Mouse (Mus musculus) heart, postnatal 4 days (tissue): ENCODE results near the gene Prr19. TPM values are rescaled to one million over a fixed set of nuclear protein-coding genes. Genes with fewer than 3 reads are reported as not detected.
"Not testable (repeated sequence)": the region's sequence is repeated elsewhere in the genome, so short reads cannot be mapped to it uniquely, and the experiment has no call there.

Experiments used
- DNase-seq: peaks from one replicate; pipeline ENCODE4 v3.0.0; 2021
- total RNA-seq, 2 experiments: library from RNA; stranded (reverse); gene quantifications; 2 replicates each; pipeline ENCODE4 v1.2.3; 2021

Prr19 gene
- not detected for total RNA-seq

DNA sequence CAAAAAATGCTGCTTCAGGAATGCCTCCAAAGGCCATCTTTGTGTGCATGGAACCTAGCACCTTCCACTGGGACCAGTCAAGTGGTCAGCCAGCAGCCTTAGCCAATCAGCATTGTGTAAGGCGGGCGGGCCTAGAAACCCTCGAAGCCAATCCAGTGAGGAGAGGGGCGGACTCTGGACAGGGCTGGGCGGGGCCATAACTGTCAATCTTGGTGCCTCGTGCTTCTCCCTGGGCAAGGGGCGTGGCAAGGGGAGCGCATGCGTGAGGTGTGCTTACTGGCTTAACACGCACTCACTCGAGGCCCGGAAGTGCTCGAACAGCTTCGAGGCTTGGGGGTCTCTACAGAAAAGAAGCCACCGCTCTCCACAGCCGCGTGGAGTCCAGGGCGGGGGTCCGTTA is at the start of gene Prr19:
Gene Prr19, plus strand, starts transcription at position 349 of the 400 bp plus-strand sequence.
- no peak for DNase-seq

DNA sequence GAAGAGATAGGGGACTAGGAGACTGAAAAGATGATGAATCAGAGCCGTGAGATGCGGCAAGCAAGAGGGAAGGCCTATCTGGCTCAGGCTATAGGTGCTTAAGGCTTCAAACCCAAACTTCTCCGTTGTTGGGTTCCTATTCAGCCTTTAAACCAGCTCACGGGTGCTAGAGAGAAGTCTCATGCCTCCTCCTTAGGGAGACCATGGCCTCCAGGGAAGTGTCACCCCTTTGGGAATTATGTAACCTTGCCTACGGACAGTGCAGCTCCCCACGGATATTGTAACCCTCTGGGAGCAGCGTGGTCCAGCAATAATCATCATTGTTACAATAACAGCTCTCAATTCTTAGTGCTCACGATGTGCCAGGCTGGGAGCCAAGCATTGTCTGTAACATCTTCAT is 49.4 kb upstream of the Prr19 start:
- peak; percentile 26 for DNase-seq

DNA sequence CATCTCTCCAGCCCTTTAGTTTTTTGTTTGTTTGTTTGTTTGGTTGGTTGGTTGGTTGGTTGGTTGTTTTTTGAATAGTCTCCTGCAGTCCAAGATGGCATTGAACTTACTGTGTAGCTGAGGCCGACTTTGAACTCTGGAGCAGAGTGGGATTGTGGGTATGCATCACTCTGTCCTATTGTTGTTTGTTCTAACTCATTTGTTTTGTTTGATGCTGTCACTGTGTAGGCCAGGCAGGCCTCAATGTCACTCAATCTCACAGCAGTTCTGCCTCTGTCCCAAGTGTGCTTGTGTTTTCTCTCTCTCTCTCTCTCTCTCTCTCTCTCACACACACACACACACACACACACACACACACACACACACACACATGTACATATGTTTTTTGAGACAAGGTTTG is 39.3 kb upstream of the Prr19 start:
- DNase-seq = no peak

DNA sequence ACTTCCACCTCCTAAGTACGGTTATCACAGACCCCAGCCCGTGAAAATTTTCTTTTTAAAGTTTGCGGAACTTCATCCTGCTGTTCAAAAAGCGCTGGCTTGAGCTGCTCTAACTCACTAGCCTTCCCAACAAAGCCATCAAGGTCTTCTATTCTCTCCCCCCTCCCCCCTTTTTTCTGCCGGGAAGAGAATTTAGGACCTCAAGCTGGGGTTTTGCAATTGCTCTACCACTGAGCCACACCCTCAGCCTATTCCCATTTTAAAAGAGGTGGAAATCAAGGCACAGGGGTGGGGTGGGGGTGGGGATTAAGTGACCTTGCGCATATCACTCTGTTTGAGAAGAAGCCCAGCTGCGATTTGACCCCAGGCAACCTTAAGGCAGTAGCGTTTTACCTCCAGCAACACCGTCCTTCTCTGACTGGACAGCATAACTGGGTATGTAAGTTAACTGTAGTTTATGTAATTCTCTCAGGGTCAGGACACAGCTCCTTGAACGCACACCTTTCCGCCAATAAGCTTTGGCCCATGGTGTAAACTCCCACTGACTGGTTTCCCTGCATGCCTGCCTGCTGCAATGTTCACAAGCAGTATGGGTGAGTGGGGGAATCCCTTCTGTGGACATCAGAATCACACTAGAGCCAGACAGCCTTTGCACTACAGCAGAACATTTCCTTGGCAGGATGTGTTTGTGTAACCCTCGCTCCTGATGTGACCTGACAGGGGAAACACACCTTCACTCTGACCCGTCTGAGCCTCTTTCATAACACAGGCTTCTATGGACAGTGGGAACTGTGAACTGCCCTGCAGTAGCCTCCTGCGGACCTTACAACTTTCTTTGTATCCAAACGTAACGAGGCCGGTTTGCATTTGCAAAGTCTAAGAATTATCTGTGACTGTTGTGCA is 37.0 kb upstream of the Prr19 start:
- no peak for DNase-seq

DNA sequence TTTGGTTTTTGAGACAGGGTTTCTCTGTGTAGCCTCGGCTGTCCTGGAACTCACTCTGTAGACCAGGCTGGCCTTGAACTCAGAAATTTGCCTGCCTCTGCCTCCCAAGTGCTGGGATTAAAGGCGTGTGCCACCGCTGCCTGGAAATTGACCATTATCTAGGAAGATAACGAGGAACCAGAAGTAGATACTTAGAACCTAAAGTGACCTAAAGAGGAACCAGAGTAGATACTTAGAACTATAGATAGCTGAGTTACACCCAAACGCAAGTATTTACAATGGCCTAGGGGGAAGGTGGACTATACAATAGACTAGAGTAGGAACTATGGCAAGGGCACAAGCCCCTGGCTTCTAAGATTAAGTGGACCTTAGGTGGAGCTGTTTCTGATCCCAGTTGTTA is 35.5 kb upstream of the Prr19 start:
- DNase-seq = not testable (repeated sequence)

DNA sequence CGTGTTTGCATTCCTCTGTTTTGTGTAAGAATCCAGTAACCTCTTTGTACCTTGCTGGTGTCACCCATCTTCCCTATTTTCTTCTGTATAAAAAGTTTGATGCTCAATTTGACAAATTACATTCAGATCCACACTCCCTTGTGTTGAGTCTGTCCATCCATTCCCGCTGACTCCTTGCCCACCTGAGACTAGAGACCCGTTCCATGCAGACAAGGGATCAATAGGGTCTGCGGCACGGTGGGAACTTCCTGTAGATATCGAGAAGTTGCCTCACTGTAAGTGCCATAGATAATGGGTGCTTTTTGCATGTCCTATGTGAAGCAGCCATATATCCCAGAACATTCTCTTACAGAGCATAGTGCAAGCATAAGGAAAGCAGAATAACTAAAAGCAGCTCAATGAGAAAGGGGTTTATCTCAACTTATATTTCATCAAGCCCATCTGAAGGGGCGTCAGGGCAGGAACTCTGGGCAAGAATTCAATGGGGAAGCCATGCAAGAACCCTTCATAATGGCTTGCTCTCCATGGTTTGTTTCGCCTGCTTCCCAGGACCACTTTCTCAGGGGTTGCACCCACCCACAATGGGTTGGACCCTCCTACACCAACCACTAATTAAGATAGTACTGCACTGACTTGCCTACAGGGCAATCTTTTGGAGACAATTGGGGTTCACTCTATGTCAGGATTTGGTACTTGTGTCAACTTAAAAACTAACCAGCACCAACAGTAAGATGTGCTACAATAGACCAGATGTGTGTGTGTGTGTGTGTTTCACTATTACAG is 34.8 kb upstream of the Prr19 start:
- DNase-seq = no peak

DNA sequence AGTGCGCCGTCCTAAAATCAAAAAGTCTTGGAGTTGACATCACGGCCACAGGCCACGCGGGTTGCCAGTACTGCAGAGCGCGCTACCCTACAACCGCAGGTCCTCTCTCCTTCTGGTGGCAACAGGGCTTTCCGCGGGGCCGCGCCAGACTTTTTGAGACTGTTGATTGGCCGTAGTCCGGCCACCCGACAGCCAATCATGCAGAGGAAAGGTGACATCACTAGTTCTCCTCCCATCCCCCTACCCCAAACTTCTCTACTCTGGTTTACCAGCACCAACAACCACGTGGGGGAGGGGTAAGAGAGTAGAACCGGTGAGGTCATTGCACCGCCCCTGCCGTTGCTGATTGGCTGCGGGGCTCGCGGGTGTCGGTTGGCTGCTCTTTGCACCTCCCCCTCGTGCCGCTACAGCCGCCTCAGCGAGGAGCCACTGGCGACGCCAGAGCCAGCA is 33.9 kb upstream of the Prr19 start, which contains the start of gene Cic:
Gene Cic, plus strand, starts transcription at position 404 of the 450 bp plus-strand sequence.
- DNase-seq = peak; percentile 98

DNA sequence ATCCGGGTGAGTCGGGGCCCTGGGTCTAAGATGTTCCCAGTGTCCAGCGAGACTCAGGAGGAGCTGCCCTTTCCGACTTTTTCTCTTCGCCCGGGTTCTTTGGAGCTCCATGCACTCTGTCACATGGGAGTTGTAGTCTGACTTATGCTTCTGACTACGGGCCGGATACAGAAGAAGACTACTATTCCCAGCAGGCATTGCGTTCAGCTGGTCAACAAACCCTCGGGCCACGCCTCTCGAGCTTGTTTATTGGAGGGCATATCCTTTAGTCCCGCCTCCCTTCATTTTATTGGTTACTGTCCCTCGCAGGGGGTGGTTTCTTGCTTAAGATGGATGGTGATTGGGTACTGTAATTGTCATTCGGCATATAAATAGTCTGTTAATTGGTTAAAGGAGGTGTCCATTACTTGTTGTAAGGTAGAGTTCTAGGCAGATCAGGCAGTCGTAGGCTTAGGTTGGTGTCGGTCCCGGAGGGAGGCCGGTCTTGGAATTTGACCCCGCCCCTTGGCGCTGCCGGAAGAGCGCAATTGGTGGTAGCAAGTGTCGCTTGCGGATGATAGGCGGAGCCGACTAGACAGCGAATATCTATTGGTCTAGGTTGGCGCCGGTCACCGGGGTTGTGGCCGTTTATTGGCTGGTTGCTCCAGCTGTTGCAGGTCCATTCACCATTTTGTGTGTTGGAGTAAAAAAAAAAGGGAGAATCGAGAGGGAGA is 33.3 kb upstream of the Prr19 start:
- DNase-seq = peak; percentile 99

DNA sequence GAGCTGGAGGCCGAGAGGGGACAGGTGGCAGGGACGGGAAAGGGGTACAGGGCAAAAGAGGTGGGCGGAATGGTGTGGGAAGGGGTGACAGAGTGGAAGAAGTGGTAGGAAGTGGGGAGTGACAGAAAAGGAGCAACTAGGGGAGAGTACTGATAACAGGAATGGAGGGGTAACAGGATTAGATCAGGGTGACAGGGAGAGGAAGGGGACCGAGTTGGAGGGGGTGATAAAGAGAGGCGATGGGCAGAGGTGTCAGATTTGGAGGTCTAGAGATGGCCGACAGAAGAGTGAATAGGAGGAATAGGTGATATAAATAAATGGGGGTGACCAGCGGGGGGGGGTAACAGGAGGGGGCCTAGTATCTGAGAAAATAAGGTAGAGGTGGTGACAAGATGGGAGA is 32.6 kb upstream of the Prr19 start:
- no peak for DNase-seq

DNA sequence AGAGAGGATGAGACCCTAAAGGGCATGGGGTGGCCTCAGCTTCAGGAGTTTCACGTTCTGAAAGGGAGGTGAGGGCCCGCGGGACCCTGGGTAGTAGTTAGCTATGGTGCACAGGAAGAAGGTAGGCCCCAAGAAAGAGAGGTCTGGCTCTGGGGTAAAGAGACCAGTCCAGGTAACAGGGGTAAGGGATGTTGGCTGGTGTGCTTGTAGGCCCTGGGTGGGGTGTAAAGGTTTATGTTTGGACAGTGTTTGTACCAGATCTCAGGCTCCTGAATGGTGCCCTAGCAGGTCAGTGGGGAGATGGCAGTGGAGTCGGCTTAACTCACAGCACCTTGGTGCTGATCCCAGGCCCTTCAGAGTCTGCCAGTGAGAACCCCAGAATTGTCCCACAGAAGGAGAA is 32.2 kb upstream of the Prr19 start:
- peak; percentile 13 for DNase-seq

DNA sequence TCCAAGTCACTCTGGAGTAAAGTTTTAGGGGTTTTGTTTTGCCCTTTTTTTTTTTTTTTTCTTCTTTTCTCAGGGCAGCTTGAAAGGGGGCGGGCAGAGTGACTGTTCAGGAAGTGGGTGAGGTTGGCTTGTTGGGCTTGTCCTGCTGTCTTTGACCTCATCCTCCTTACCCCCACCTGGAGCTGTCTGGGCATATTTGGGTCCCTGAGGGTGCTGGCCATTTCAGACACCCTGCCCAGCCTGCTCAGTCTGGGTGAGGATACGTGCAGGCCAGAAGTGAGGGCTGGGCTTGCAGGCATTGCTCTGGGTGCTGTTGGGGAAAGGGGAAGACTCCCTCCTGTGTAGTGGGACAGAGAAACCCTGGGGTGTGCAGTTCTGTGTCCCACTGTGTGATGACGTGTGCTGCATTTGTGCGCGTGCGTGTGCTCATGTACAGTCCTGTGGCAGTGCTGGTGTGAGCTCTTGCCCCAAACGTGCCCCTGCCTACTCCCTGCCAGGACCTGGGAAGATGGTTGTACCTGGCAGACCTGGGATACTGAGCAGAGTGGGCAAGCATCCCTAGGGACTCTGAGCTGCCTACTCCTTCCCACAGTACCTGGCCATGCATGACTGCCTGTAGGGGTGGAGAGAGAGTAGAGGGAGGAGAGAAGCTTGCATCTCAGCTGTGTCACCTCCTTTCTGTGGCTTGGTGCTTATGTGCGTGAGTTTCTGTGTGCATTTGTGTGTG is 31.5 kb upstream of the Prr19 start:
- DNase-seq = peak; percentile 6

DNA sequence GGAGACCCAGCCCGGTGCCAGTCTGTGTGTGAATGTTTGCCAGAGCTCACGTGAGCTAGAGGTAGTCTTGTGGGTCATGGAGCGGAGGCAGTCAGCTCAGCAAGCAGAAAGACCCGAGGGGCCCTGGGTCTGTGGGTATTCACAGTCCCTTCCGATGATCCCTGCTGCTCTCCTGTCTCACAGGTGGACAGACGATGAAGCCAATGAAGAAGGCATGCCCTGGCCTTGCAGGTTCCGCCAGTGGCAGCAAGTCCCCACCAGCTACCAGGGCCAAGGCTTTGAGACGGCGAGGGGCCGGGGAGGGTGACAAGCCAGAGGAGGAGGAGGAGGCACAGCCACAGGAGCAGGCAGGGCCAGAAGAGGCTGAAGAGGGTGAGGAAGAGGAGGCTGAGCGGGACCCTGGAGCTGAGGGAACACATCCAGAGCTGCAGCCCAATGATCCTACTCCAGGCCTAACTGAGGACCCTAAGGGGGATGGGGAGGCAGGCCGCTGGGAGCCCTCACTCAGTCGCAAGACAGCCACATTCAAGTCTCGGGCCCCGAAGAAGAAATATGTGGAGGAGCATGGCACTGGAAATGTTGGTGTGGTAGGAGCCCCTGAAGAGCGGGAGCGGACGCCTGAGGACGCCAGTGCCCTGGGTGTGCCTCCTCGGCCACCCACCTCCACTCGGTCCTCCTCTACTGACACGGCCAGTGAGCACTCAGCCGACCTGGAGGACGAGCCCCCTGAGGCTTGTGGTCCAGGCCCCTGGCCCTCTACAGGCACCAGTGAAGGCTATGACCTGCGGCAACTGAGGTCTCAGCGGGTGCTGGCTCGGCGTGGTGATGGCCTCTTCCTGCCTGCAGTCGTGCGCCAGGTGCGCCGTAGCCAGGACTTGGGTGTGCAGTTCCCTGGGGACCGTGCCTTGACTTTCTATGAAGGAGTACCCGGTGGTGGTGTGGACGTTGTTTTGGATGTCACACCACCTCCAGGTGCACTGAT is 30.3 kb upstream of the Prr19 start:
- no peak for DNase-seq

DNA sequence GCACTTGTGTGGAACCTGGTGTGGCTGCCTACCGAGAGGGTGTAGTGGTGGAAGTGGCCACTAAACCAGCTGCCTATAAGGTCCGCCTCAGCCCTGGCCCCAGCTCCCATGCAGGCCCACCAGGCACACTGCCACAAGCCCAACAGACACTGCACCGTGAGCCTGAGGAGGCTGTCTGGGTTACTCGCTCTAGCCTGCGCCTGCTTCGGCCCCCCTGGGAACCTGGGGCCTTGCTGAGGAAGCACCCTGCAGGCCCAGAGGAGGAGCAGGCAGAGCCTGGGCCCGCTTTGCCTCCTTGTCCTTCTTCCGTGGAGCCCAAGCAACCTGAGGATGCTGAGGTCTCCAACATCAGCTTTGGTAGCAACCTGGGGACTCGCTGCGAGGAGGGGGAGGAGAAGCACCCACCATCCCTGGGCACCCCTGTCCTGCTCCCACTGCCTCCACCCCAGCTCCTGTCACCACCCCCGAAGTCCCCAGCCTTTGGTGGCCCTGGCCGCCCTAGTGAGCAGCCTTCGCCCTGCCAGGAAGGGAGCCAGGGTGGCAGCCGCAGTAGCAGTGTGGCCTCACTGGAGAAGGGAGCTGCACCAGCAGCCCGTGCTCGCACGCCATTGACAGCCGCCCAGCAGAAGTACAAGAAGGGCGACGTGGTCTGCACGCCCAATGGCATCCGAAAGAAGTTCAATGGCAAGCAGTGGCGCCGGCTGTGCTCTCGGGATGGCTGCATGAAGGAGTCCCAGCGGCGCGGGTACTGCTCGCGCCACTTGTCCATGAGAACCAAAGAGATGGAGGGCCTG is 29.4 kb upstream of the Prr19 start:
- no peak for DNase-seq

DNA sequence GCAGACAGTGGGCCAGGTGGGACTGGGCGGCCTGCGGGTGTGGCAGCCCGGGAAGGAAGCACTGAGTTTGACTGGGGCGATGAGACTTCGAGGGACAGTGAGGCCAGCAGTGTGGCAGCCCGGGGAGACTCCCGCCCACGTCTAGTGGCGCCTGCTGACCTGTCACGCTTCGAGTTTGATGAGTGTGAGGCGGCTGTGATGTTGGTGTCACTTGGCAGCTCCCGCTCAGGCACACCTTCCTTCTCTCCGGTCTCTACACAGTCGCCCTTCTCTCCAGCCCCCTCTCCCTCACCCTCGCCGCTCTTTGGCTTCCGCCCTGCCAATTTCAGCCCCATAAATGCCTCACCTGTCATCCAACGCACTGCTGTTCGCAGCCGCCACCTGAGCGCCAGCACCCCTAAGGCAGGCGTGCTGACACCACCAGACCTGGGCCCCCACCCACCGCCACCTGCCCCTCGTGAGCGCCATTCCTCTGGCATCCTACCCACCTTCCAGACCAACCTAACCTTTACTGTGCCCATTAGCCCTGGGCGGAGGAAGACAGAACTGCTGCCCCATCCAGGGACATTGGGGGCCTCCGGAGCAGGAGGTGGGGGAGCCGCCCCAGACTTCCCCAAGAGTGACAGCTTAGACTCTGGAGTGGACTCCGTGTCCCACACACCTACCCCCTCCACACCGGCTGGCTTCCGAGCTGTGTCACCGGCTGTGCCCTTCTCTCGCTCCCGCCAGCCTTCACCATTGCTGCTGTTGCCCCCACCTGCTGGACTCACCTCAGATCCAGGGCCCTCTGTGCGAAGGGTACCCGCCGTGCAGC is 28.6 kb upstream of the Prr19 start:
- no peak for DNase-seq

DNA sequence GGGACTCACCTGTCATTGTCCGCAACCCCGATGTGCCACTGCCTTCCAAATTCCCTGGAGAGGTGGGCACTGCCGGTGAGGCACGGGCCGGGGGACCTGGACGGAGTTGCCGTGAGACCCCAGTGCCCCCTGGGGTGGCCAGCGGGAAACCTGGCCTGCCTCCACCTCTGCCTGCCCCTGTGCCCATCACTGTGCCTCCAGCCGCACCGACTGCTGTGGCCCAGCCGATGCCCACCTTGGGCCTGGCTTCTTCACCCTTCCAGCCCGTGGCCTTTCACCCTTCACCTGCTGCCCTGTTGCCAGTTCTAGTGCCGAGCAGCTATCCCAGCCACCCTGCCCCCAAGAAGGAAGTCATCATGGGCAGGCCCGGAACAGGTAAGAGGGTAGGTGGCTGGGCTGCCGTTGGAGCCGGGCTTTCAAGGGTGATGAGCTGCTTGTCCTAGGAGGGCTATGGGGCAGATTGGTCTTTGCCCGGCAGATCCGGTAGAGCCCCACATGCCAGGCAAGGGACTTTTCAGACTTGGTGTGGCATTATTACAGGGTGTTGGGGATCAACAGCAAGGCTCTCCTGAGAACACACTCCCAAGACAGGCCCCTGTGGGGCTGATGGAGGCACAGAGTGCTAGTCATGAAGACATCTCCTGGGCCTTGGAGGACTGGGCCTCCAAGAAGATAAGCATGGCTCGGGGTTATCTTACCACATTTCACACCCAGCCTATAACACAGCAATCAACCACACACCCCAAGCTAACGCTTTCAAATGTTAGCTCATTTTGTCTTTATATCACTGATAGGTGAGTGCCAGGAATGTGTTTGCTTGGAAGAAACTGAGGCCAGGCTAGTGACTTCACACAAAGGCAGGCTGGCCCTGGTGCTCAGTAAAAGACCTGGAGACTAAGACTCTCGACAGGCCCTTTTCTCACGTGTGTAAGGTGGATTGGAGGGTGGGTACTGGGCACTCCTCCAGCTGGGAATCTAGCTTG is 27.7 kb upstream of the Prr19 start:
- DNase-seq = no peak

DNA sequence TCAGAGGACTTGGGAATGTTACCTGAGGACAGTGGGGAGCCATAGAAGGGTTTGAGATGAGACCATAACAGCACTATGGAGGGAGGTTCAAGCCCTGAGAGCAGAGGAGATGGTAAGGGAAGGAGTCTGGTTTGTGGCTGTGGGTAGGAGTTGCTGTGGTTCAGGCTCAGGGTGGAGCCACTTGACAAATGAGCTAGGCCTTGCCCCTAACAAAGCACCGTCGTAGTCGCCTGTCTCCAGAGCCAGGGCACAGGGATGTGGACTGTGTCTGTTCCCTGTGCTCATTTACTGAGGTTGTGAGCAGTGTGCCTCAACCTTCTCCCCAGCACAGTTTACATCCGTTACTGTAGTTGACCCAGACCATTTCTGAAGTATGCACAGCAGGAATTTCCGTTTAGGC is 26.6 kb upstream of the Prr19 start:
- DNase-seq = no peak

DNA sequence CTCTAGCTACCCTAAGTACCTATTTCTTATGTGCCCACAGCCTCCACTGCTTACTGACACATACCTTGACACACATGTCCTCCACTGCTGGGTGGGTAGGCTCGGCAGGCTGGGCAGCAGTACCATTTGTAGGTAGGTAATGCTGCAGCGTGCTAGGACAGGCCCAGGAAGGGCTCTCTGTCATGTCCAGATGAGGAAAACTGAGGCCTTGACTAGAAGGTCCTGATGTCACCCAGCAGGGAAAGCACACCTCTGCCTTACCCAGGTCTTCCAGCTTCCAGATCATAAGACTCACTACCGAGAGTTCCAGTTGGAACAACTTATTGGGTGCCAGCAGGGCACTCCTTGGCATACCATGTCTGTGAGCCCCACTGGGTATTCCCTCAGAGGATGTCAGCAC is 26.2 kb upstream of the Prr19 start:
- DNase-seq = no peak
